Mouse (Mus musculus): ENCODE measurements around the gene Hoxa11. TPM values are rescaled to one million over a fixed set of nuclear protein-coding genes. Genes with fewer than 3 reads are reported as not detected.

Hoxa11 gene
- polyA plus RNA-seq, 1 experiment from 2014 or later = 4.3 TPM

DNA sequence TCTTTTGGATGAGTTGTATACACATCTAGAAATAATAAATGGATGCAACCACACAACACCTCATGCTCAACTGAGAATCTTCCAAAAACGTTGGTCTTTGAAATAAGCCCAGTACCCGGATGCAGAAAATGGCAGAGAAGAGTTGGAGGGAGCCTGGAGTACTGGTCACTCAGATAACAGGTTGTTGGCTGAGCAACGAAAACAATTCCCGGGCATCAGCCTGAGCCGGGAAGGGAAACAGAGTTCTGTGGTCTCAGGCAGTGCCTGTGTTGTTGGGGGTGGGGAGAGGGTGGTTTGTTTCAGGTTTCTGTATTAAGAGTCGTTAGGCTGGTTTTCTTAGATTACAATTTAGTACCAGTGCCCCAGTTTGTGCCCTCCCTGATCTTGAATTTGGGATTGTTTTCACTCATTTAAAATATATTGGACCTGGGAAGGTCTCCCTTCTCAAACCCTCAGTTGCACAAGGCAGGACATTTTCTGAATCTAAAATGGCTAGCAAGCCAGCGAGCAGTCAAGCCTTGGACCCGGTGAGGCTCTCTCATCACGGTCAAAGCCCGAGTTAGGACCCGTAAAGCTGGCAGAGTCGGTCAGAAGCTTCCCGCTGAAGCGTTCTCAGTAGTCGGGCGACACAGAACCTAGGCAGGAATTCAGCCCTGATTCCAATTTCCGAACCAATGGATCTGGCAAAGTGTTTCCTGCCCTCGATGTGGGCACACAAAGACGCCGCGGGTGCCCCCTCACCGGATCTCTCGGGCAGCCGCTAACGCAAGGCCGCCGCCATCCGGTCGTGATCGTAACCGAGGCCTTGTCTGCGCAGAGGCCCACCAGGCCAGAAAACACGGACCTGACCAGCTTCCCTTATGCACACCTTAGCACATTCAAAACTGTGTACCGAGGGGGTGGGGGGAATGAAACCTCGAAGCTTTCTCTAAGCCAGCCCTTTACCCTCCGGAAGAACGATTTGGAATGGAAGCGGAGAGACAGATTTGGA, 16.8 kb downstream of the Hoxa11 start:
- H3K27me3 ChIP-seq (replicated peaks) = no peaks in the 10 kb centered on the region
- H3K9me3 ChIP-seq (replicated peaks) = no peaks in the 10 kb centered on the region
- ATAC-seq (ENCODE audit: low FRiP score) = no peak
- peaks cover 28% of the 10 kb centered on the region; the same call in 1 of the 2 replicates for H3K4me1 ChIP-seq
- under 1% methylated on average over 38 of the region's 38 CpGs for WGBS
- peak overlapping the region; percentile 58 for H3K4me2 ChIP-seq
- H3K27ac ChIP-seq (replicated peaks) = peak overlapping the region; percentile 86
- peak overlapping the region; percentile 64 for H3K9ac ChIP-seq (replicated peaks)
- peak overlapping the region; percentile 44 for H3K4me3 ChIP-seq (replicated peaks)
- no peaks in the 10 kb centered on the region for H3K36me3 ChIP-seq

DNA sequence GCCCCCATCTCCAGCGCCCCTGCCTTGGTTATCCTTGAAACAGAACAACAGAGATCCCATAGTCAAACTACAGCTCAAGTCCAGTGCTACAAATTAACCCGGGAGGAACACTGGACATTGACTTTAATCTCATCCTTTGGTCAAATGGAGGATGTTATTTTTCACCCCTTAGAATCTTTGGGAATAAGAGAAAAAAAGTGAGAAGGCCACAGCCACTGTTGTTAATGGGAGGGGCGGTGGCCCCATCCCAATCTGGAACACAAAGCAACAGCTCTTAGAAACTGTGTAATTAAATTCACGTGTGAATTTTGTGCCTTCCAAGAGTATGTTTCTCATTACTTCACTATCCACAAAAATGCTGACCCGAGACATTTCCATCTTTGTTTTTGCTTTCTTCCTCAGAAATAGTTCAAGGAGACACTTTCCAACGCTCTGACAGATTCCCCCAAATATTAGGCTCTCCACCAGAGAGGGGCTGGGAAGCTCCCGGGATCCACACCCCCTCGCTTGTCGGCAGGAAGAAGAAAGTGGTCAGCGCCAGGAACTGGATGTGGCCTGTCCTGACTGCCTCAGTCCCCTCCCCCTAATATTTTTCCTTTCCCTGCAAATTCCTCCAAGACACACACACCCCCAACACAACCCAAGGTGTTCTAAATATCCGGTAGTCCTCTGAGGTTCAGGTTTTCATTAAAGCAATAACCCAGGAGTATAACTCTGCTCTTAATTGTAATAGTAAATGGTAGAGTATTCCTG, 18.0 kb downstream of the Hoxa11 start:
- peak overlapping the region; percentile 85 for H3K4me2 ChIP-seq
- peaks cover 25% of the 10 kb centered on the region; the same call in 1 of the 2 replicates for H3K4me1 ChIP-seq
- H3K4me3 ChIP-seq (replicated peaks) = peak overlapping the region; percentile 65
- no peaks in the 10 kb centered on the region for H3K36me3 ChIP-seq
- no peak for ATAC-seq (ENCODE audit: low FRiP score)
- WGBS = 11% methylated on average over 11 of the region's 11 CpGs
- no peaks in the 10 kb centered on the region for H3K27me3 ChIP-seq (replicated peaks)
- H3K9me3 ChIP-seq (replicated peaks) = no peaks in the 10 kb centered on the region
- peak overlapping the region; percentile 100 for H3K27ac ChIP-seq (replicated peaks)
- H3K9ac ChIP-seq (replicated peaks) = peak overlapping the region; percentile 84

DNA sequence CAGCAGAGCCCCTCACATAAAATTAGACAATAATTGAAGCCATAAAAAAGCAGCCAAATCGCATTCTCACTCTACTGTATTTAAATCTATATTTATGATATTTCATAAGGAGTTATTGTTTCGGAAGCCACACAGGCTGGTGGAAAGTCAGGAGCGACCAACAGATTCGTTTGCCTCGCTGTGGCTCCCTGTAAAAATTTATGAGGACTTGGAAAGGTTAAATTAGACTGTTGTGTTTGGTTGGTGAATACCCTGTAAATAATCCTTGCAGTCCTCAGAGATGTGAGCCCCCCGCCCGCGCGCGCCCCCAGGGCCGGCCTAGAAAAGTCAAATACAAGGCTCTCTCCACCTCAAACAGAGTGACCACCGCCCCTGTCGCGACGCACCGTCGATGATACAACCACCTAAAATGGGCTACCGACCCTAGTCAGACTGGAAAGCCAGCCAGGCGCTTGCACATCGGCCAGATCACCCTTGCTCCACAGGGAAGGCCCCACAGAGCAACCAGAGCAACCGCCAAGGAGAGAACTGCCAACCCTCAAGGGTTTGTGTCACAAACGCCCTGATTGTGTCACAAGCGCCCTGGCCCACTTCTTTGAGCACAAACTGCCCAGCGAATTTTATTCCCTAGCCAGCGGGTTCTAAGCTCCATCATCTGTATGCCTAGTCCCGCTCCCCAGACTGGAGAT, 18.9 kb downstream of the Hoxa11 start:
- no peaks in the 10 kb centered on the region for H3K27me3 ChIP-seq (replicated peaks)

DNA sequence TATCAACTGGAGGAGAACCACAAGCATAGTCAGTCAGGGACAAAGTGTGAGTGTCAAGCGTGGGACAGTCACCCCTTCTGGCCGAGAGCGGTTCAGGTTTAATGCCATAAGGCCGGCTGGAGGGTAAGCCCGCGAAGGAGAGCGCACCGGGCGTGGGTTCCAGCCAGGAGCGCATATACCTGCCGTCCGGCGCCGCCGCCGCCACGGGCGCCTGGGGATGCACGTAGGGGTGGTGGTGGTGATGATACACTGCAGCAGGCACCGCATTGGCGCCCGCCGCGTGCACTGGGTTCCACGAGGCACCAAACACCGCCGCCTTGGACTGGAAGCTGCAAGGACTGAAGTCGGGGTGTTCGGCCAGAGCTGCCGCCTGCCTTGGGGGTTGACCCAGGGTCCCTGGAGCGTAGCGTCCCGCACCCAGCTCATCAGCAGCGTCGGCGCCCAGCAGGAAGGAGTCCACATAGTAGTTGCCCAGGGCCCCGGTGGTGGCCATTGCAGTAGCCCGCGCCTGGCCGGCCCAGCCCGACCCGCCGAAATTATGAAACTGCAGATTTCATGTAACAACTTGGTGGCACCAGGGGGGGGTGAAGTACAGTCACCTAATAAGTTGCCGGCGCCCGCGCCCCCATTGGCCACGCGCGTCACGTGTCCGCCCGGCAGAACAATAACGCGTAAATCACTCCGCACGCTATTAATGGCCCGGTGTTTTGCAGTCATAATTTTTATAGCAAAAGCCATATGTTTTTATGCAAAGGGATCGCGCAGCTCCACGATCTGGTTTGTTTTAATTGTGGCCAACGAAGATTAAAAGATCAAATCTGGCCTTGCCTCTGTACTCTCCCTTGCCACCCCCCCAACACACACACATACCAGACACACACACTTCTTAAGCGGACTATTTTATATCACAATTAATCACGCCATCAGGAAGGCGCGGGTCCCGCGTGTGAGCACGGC, 19.7 kb downstream of the Hoxa11 start:
- peak overlapping the region; percentile 84 for H3K9ac ChIP-seq (replicated peaks)
- no peaks in the 10 kb centered on the region for H3K9me3 ChIP-seq (replicated peaks)
- peak overlapping the region; percentile 85 for H3K4me2 ChIP-seq
- no peaks in the 10 kb centered on the region for H3K36me3 ChIP-seq
- ATAC-seq (ENCODE audit: low FRiP score) = peak; percentile 79
- peak overlapping the region; percentile 100 for H3K27ac ChIP-seq (replicated peaks)
- WGBS = under 1% methylated on average over 69 of the region's 69 CpGs
- peaks cover 35% of the 10 kb centered on the region for H3K4me1 ChIP-seq
- H3K27me3 ChIP-seq (replicated peaks) = no peaks in the 10 kb centered on the region
- H3K4me3 ChIP-seq (replicated peaks) = peak overlapping the region; percentile 65

More for the DNA sequence above, 18.9 kb downstream of the Hoxa11 start:
- Histone ChIP-seq H3K4me2 (peak overlapping the region; percentile 85), H3K27ac (replicated peaks) (peak overlapping the region; percentile 100), H3K9me3 (replicated peaks) (no peaks in the 10 kb centered on the region), H3K4me3 (replicated peaks) (peak overlapping the region; percentile 65), H3K9ac (replicated peaks) (peak overlapping the region; percentile 84), H3K4me1 (peaks cover 33% of the 10 kb centered on the region), H3K36me3 (no peaks in the 10 kb centered on the region)
- ATAC-seq (ENCODE audit: low FRiP score) = peak; percentile 14
- WGBS = 3% methylated on average over 26 of the region's 26 CpGs

DNA sequence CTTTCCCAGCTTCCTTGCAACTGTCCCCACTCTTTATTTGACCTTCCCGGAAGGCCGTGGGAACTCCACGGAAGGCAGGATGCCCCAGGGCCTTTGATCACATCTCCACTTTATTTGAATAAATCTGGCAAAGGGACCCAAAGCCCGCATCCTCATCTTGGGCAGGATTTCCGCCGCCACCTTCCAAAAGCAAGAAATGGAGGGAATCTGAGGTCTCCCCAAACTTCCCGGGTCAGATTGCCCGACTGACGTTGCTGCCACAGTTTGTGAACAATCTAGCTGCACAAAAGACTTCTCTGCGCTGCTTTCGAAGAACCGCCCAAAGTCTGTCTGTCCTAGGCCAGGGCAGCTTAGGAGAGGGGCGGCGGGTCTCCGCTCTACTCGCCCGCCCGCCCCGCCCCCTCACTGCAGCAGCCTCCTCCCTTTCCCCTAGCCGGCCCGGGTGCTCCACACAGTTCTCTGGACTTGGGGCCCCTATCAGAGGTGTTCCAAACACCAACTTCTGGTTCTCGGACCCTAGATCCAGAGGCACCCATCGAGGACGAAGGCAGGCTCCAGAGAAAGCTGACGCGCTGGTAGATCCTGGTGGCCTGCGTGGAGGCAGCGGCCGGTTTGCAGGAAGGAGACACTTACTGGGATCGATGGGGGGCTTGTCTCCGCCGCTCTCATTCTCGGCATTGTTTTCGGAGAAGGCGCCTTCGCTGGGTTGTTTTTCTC, 20.6 kb downstream of the Hoxa11 start:
- Histone ChIP-seq H3K9ac (replicated peaks) (peak overlapping the region; percentile 84), H3K9me3 (replicated peaks) (no peaks in the 10 kb centered on the region), H3K4me1 (peaks cover 41% of the 10 kb centered on the region), H3K4me3 (replicated peaks) (peak overlapping the region; percentile 65), H3K27ac (replicated peaks) (peak overlapping the region; percentile 100), H3K4me2 (peak overlapping the region; percentile 85), H3K27me3 (replicated peaks) (no peaks in the 10 kb centered on the region), H3K36me3 (no peaks in the 10 kb centered on the region)
- no peak for ATAC-seq (ENCODE audit: low FRiP score)
- 2% methylated on average over 36 of the region's 36 CpGs for WGBS

DNA sequence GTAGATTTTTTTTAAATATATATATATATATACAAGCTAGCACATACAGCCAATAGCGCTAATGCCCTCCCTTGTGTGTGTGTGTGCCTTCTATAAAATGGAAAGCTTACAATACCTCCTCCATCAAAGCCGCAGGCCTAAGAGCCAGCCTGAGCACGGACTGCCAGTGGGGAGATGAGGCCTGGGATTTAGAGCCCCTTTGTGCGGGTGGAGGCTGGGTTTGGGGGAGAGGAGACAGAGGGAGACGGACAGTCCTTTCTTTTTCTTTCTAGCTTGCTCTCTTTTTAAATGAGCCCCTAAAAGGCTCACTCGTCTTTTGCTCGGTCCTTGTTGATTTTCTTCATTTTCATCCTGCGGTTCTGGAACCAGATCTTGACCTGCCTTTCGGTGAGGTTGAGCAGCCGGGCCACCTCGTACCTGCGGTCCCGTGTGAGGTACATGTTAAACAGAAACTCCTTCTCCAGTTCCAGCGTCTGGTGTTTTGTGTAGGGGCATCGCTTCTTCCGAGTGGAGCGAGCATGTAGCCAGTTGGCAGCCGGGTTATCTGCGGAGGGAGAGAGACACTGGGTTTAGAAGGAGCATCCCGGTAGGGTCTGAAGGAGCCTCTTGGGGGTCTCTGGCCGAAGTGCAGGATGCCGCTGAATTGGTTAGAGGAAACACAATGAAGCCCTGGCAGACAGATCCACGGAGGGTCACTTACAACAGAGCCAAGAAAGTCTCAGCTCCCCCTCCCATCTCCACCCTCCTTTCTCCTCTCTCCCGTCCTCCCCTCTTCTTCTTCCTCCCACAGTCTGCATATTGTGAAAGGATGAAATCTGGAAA, 21.5 kb downstream of the Hoxa11 start:
- H3K4me1 ChIP-seq = peaks cover 48% of the 10 kb centered on the region
- no peaks in the 10 kb centered on the region for H3K36me3 ChIP-seq
- peak overlapping the region; percentile 84 for H3K9ac ChIP-seq (replicated peaks)
- H3K4me2 ChIP-seq = peak overlapping the region; percentile 85
- no peaks in the 10 kb centered on the region for H3K9me3 ChIP-seq (replicated peaks)
- ATAC-seq (ENCODE audit: low FRiP score) = no peak
- peak overlapping the region; percentile 100 for H3K27ac ChIP-seq (replicated peaks)
- H3K4me3 ChIP-seq (replicated peaks) = peak overlapping the region; percentile 65
- WGBS = 3% methylated on average over 24 of the region's 24 CpGs
- H3K27me3 ChIP-seq (replicated peaks) = no peaks in the 10 kb centered on the region

DNA sequence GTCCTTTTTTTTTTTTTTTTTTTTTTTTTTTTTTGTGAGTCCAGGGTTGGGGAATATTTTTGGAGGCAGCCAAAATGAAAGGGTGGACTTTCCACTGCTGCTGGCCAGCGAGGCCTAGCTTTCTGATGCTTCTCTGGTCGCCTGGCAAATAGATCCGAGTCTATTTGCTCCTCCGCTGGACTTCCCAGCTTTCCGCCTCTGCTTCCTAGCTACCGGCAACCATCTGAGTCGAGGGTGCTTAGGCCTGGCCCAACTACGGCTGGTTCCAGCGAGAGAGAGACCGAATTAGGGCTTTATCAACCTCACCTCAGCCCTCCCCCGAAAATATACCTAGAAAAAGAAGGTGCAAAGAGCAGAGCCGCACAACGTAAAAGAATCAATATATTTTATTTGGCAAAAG, 22.9 kb downstream of the Hoxa11 start:
- Histone ChIP-seq H3K4me1 (peaks cover 56% of the 10 kb centered on the region), H3K27ac (replicated peaks) (peak overlapping the region; percentile 100), H3K27me3 (replicated peaks) (no peaks in the 10 kb centered on the region), H3K4me3 (replicated peaks) (peak overlapping the region; percentile 65), H3K9ac (replicated peaks) (peak overlapping the region; percentile 84), H3K4me2 (peak overlapping the region; percentile 85), H3K36me3 (no peaks in the 10 kb centered on the region), H3K9me3 (replicated peaks) (no peaks in the 10 kb centered on the region)
- ATAC-seq (ENCODE audit: low FRiP score) = no peak
- 12% methylated on average over 13 of the region's 13 CpGs for WGBS

- H3K27me3 ChIP-seq (replicated peaks) = no peaks in the 10 kb centered on the region
- H3K9me3 ChIP-seq (replicated peaks) = no peaks in the 10 kb centered on the region
- WGBS = 5% methylated on average over 21 of the region's 21 CpGs
- H3K4me3 ChIP-seq (replicated peaks) = peak overlapping the region; percentile 65
- H3K27ac ChIP-seq (replicated peaks) = peak overlapping the region; percentile 100
- H3K4me1 ChIP-seq = peaks cover 52% of the 10 kb centered on the region
- peak overlapping the region; percentile 85 for H3K4me2 ChIP-seq
- no peak for ATAC-seq (ENCODE audit: low FRiP score)
- no peaks in the 10 kb centered on the region for H3K36me3 ChIP-seq
- peak overlapping the region; percentile 84 for H3K9ac ChIP-seq (replicated peaks)
Observed at GRCm38 (mm10) chr6:52221993-52222685, 23.5 kb downstream of the Hoxa11 start.

- Histone ChIP-seq H3K9me3 (replicated peaks) (no peaks in the 10 kb centered on the region), H3K27ac (replicated peaks) (peak within 1 kb of the TSS; percentile 100), H3K9ac (replicated peaks) (peak within 1 kb of the TSS; percentile 84), H3K4me1 (peaks cover 50% of the 10 kb centered on the region), H3K36me3 (no peaks in the 10 kb centered on the region), H3K4me2 (peak within 1 kb of the TSS; percentile 85), H3K27me3 (replicated peaks) (no peaks in the 10 kb centered on the region), H3K4me3 (replicated peaks) (peak within 1 kb of the TSS; percentile 65)
- peak; percentile 34 for ATAC-seq (ENCODE audit: low FRiP score)
- under 1% methylated on average over 46 of the region's 46 CpGs for WGBS
Observed at GRCm38 (mm10) chr6:52221337-52221992, 24.1 kb downstream of the Hoxa11 start, which contains the start of gene Hoxa7. TSS of gene Hoxa7 (minus strand) at chr6:52221854.
